Mouse (Mus musculus) intestine, embryonic 16.5 days (tissue): ENCODE measurements at regions not wholly inside any gene's neighbourhood (a gene's known extent, or its start where the extent isn't known, plus 50 kb on each side); places are given as distances from the start of the nearest gene placed in this dataset.

Source experiments
- ATAC-seq: fragments of 200-750 bp; cut with Nextera tagmentation; 2 replicates; pipeline ENCODE4 v1.8.0; 2017; ENCODE audit warnings: moderate TSS enrichment, moderate library complexity
- H3K27ac ChIP-seq: fragments of 300-500 bp; sonication (generic); 2 replicates; pipeline ENCODE4 v1.5.1; 2014; ENCODE audit warnings: mild to moderate bottlenecking, low read length
- H3K27me3 ChIP-seq: fragments of 300-500 bp; sonication (generic); replicated peaks from 2 replicates; pipeline ENCODE4 v1.6.1; 2014; ENCODE audit warnings: low read length, control low read depth, mixed read lengths; ENCODE audit not compliant: control insufficient read depth, insufficient read depth
- H3K36me3 ChIP-seq: fragments of 300-500 bp; sonication (generic); 2 replicates; pipeline ENCODE4 v1.6.1; 2014; ENCODE audit warnings: low read length, control low read depth; ENCODE audit not compliant: control insufficient read depth, insufficient read depth
- H3K4me1 ChIP-seq: fragments of 300-500 bp; sonication (generic); 2 replicates; pipeline ENCODE4 v1.6.1; 2014; ENCODE audit warnings: low read length, control low read depth, mixed read lengths; ENCODE audit not compliant: control insufficient read depth, insufficient read depth
- H3K4me2 ChIP-seq: fragments of 300-500 bp; sonication (generic); 2 replicates; pipeline ENCODE4 v1.6.1; 2014; ENCODE audit warnings: low read depth, low read length, control low read depth
- H3K4me3 ChIP-seq: fragments of 300-500 bp; sonication (generic); 2 replicates; pipeline ENCODE4 v1.5.1; 2014; ENCODE audit warnings: mild to moderate bottlenecking, low read length
- H3K9ac ChIP-seq: fragments of 300-500 bp; sonication (generic); 2 replicates; pipeline ENCODE4 v1.6.1; 2014; ENCODE audit warnings: low read depth, low read length
- H3K9me3 ChIP-seq: fragments of 300-500 bp; sonication (generic); 2 replicates; pipeline ENCODE4 v1.6.1; 2016; ENCODE audit warnings: low read length, control low read depth; ENCODE audit not compliant: control insufficient read depth
- WGBS: fragments of 180-500 bp; shearing (Covaris S2); extraction: QIAGEN DNeasy Blood & Tissue Kit; methylation state at CpG from one replicate; pipeline ENCODE4 v1.1.7; 2014; 5-methylcytosine and 5-hydroxymethylcytosine counted together

GRCm38 (mm10) chr8:91948173-91948940 is 146.5 kb upstream of the Irx3 start:
- Histone ChIP-seq H3K4me3 (no peak overlapping the region), H3K4me1 (no peaks in the 10 kb centered on the region), H3K9me3 (no peaks in the 10 kb centered on the region), H3K4me2 (no peak overlapping the region), H3K27ac (no peak overlapping the region), H3K9ac (no peak overlapping the region), H3K27me3 (no peaks in the 10 kb centered on the region), H3K36me3 (no peaks in the 10 kb centered on the region)
- 71% methylated on average over 18 of the region's 18 CpGs for WGBS
- ATAC-seq, result no peak

- H3K4me3 ChIP-seq, result no peak overlapping the region
- H3K4me2 ChIP-seq, result no peak overlapping the region
- no peaks in the 10 kb centered on the region for H3K9me3 ChIP-seq
- H3K9ac ChIP-seq, result no peak overlapping the region
- WGBS, result 51% methylated on average over 5 of the region's 5 CpGs
- H3K36me3 ChIP-seq, result no peaks in the 10 kb centered on the region
- H3K27ac ChIP-seq, result no peak overlapping the region
- H3K4me1 ChIP-seq, result no peaks in the 10 kb centered on the region
- ATAC-seq, result no peak
- no peaks in the 10 kb centered on the region for H3K27me3 ChIP-seq
Observed at GRCm38 (mm10) chr8:91941005-91941404, 139.1 kb upstream of the Irx3 start.

GRCm38 (mm10) chr8:91937227-91937626 is 135.4 kb upstream of the Irx3 start:
- Histone ChIP-seq H3K27me3 (no peaks in the 10 kb centered on the region), H3K9ac (no peak overlapping the region), H3K4me2 (no peak overlapping the region), H3K36me3 (no peaks in the 10 kb centered on the region), H3K9me3 (no peaks in the 10 kb centered on the region), H3K4me1 (no peaks in the 10 kb centered on the region), H3K4me3 (no peak overlapping the region), H3K27ac (no peak overlapping the region)
- WGBS, result 22% methylated on average over 2 of the region's 2 CpGs
- ATAC-seq, result no peak

GRCm38 (mm10) chr8:91930520-91930919 is 128.7 kb upstream of the Irx3 start:
- WGBS, result 91% methylated on average over 4 of the region's 4 CpGs
- H3K36me3 ChIP-seq, result no peaks in the 10 kb centered on the region

GRCm38 (mm10) chr8:91925968-91926524 is 124.2 kb upstream of the Irx3 start:
- no peak overlapping the region for H3K27ac ChIP-seq
- no peak overlapping the region for H3K9ac ChIP-seq
- H3K27me3 ChIP-seq, result no peaks in the 10 kb centered on the region
- no peak overlapping the region for H3K4me2 ChIP-seq
- H3K4me1 ChIP-seq, result no peaks in the 10 kb centered on the region
- H3K9me3 ChIP-seq, result no peaks in the 10 kb centered on the region
- H3K36me3 ChIP-seq, result no peaks in the 10 kb centered on the region
- ATAC-seq, result no peak
- 75% methylated on average over 8 of the region's 8 CpGs for WGBS
- H3K4me3 ChIP-seq, result no peak overlapping the region

More at GRCm38 (mm10) chr8:91930520-91930919, 128.7 kb upstream of the Irx3 start:
- Histone ChIP-seq H3K27me3 (no peaks in the 10 kb centered on the region), H3K9ac (no peak overlapping the region), H3K27ac (no peak overlapping the region), H3K4me3 (no peak overlapping the region), H3K4me2 (no peak overlapping the region), H3K4me1 (no peaks in the 10 kb centered on the region), H3K9me3 (no peaks in the 10 kb centered on the region)
- ATAC-seq, result no peak

DNA sequence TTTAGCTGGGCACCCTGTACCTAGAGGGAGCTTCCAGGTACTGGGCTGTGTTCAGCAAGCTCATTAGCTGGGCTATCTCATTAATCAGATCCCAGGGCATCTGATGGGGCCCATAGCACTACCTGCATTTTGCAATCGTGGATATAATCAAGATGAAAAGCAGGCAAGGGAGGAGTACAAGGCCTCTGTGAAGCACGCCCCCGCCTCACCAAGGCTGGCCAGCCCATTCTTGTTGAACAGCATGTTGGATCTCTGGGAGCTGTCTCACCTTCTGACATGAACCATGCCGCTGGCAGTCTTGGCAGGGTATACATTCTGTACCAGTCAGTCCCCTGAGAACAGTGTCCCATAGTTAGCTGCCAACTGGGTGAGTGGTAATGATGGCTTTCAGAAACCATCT is 122.3 kb upstream of the Irx3 start:
- Histone ChIP-seq H3K36me3 (no peaks in the 10 kb centered on the region), H3K4me2 (no peak overlapping the region), H3K4me3 (no peak overlapping the region), H3K27ac (no peak overlapping the region), H3K4me1 (no peaks in the 10 kb centered on the region), H3K9me3 (no peaks in the 10 kb centered on the region), H3K9ac (no peak overlapping the region), H3K27me3 (no peaks in the 10 kb centered on the region)
- ATAC-seq, result no peak
- 81% methylated on average over 4 of the region's 4 CpGs for WGBS

GRCm38 (mm10) chr8:91922211-91922874 is 120.5 kb upstream of the Irx3 start:
- no peaks in the 10 kb centered on the region for H3K36me3 ChIP-seq
- H3K9ac ChIP-seq, result no peak overlapping the region
- no peak overlapping the region for H3K4me3 ChIP-seq
- H3K4me1 ChIP-seq, result no peaks in the 10 kb centered on the region
- H3K27me3 ChIP-seq, result no peaks in the 10 kb centered on the region
- ATAC-seq, result no peak
- H3K4me2 ChIP-seq, result no peak overlapping the region
- WGBS, result 84% methylated on average over 3 of the region's 3 CpGs
- H3K9me3 ChIP-seq, result no peaks in the 10 kb centered on the region
- H3K27ac ChIP-seq, result no peak overlapping the region

GRCm38 (mm10) chr8:91917834-91918233 is 116.0 kb upstream of the Irx3 start:
- Histone ChIP-seq H3K36me3 (no peaks in the 10 kb centered on the region), H3K27ac (no peak overlapping the region), H3K4me3 (no peak overlapping the region), H3K9me3 (no peaks in the 10 kb centered on the region), H3K27me3 (no peaks in the 10 kb centered on the region), H3K4me2 (no peak overlapping the region), H3K9ac (no peak overlapping the region), H3K4me1 (no peaks in the 10 kb centered on the region)
- whole genome bisulfite sequencing, result 92% methylated on average over 5 of the region's 5 CpGs
- ATAC-seq, result no peak

DNA sequence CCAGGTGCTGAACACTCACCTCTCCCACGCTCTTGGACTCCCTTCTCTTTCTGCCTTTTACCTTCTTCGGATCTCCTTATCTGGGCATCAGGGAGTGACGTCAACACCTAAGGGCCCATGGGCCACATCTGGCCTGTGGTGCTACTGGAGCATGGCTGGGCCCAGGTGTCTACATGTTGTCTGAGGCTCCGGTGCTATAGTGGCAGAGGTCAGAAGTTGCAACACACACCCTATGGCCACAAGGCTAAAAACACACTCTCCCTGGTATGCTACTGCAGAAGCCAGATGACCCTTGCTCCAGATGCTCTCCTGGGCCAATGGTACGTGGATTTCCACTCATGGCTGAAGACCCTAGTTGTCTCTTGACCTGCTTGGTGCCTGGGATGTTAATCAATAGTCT is 112.1 kb upstream of the Irx3 start:
- Histone ChIP-seq H3K4me3 (no peak overlapping the region), H3K9me3 (no peaks in the 10 kb centered on the region), H3K9ac (no peak overlapping the region), H3K4me2 (no peak overlapping the region), H3K36me3 (no peaks in the 10 kb centered on the region), H3K27me3 (no peaks in the 10 kb centered on the region), H3K4me1 (no peaks in the 10 kb centered on the region), H3K27ac (no peak overlapping the region)
- WGBS, result 85% methylated on average over 5 of the region's 5 CpGs
- no peak for ATAC-seq
